Mouse (Mus musculus): ENCODE data around the gene Homer2. TPM values are rescaled to one million over a fixed set of nuclear protein-coding genes. Genes with fewer than 3 reads are reported as not detected.

Gene Homer2
- total RNA-seq, 2 experiments from 2014 or later, result 67.2 to 77.5 TPM

DNA sequence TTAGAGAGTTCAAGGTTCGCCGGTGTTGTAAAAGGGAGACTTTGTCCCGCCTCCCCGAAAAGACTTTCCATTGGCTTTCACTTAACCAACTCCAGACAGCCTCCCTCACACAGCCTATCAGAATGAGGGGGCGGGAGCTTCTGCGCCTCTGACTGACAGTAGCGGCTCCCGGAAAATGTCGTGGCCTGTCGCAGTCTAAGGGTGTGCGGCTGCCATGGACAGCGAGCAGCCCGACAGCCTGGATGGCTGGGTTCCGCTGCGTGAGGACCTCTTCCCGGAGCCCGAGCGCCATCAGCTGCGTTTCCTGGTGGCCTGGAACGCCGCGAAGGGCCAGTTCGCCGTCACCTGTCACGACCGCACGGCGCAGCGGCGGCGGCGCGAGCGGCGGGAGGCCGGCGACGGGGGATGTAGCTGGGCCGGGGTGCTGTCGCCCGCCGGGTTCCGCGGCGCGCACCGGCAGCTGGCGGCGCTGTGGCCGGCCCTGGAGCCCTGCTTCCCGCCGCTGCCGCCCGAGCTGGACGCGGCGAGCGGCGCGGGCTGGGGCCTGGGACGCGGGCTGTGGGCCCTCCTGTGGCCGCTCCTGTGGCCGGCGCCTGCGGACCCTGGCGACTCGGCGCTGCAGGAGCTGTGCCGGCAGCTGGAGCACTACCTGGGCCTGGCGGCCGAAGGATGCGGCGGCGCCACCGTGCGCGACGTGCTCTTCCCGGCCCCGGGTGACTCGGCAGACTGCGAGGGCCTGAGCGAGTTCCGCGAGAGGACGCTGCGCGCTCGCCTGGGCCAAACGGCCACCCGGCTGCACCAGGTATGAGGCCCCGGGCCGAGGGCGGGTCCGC lies 136.0 kb downstream of the Homer2 start, which contains the start of gene Whamm:
Gene Whamm, plus strand, starts transcription at position 159 of the 833 bp plus-strand sequence.
- peak; percentile 93 to 97 for DNase-seq (ENCODE audit: low spot score in 2 of 2)
- intact Hi-C loops (cut with DNase I), result loop anchor here (2.0 to 10.0 kb wide), 5 partner anchors 49 to 407 kb away; partner anchors contain the start of genes Ap3b2, Cpeb1 and Rps17

DNA sequence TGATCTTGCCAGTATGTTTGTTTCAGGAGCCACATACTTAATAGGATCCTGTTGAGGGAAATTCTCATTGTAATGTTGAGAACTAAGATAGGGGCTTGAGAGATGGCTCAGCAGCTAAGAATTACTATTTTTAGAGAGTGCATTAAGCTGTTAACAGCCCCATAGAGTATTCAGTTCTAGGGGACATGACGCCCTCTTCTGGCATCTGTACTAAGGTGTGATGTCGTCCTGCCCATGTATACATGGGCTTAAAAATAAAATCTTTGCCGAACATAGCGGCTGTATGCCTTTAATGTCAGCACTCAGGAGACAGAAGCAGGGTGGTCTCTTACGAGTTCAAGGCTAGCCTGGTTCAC lies 136.6 kb downstream of the Homer2 start:
- DNase-seq (ENCODE audit: low spot score in 2 of 2), result no peak
- intact Hi-C loops (cut with DNase I), result loop anchor here (2.0 to 10.0 kb wide), 5 partner anchors 48 to 406 kb away; partner anchors contain the start of genes Ap3b2, Cpeb1 and Rps17

DNA sequence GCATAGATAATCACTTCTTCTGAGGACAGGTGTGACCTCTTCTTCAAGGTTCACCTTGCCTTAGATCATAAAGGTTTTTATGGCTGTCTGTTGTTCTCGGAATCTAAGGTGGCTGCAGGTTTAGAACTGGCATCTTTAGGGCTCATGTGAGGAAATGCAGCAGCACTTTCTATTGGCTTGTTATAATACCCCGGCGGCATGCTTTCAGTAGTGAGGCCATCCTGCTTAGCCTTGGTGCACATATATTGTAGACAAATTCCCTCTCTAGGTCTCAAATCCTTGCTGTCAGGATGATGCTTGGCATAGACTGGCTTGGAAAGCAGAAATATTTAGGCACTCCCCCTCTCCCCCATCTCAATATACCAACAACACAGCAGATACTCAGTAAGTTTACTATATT lies 137.1 kb downstream of the Homer2 start:
- DNase-seq (ENCODE audit: low spot score in 2 of 2), result no peak
- intact Hi-C loops (cut with DNase I), result loop anchor here (2.0 to 10.0 kb wide), 5 partner anchors 47 to 405 kb away; partner anchors contain the start of genes Ap3b2, Cpeb1 and Rps17

- no peak for DNase-seq (ENCODE audit: low spot score in 2 of 2)
- intact Hi-C loops (cut with DNase I), result loop anchor here (2.0 to 10.0 kb wide), 5 partner anchors 47 to 405 kb away; partner anchors contain the start of genes Ap3b2, Cpeb1 and Rps17
These were observed 137.5 kb downstream of the Homer2 start for GRCm38 (mm10) chr7:81569851-81570250.

DNA sequence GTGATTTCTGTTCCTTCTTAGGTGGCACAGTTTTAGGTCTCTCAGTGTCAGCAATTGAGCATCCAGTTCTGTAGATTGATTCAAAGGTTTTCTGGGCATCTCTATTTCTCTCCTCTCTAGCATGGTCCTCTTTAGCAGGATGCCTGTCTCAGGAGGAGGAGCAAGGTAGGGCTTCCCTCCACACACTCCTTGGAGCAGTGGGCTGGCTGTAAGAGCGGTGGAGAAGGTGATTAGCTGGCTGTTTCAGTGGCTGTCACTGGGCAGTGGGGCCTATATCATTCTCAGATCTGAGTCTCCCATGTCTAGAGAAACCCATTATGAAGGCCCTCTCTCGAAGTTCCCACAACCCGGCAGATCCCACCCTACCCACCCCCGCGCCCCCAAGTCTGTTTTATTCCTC lies 139.9 kb downstream of the Homer2 start:
- DNase-seq (ENCODE audit: low spot score in 2 of 2), result no peak
- intact Hi-C loops (cut with DNase I), result no loop called here

DNA sequence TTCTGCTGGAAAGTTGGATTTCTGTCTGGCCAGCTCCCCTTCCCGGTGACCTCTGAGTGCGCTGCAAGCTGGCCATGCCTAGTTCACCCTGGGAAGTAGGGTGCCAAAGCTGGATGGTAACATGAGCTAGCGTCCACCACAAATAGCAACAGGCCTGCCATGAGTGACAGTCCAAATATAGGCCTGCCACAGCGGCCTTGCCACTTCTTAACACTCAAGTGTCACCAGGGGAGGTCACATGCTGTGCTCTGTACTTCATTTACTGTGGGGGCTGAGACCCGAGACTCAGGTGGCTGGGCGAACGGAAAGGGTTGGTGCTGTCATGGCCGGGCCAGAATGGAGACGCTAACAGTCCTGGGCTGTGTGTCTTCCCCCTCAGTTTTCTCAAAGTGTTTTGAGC lies 140.4 kb downstream of the Homer2 start, which contains the start of gene Fsd2:
Gene Fsd2, minus strand, starts transcription at position 53 of the 400 bp plus-strand sequence.
- DNase-seq (ENCODE audit: low spot score in 2 of 2), result no peak
- intact Hi-C loops (cut with DNase I), result no loop called here

DNA sequence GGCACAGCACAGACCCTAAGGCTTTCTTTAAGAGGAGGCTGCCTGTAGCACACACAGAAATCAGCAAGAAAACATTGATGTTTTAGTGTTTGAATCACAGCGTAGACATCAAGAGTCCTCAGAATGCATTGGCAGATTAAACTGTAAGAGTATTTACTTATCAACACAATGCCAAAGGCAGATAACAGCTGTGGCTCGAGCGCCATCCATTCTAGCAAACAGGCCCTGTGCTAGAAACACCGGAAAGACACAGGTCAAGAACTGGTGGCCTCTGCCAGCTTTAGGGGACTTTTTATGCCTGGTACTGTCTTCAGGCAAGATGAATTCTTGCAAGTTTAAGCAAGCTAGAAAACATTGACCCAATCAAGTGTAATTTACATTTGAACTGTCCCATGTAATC lies 141.0 kb downstream of the Homer2 start:
- intact Hi-C loops (cut with DNase I), result no loop called here

GRCm38 (mm10) chr7:81565381-81566055 lies 141.8 kb downstream of the Homer2 start:
- peak; percentile 32 to 58 for DNase-seq (ENCODE audit: low spot score in 2 of 2)
- intact Hi-C loops (cut with DNase I), result no loop called here

More for the DNA sequence above, 141.0 kb downstream of the Homer2 start:
- no peak for DNase-seq (ENCODE audit: low spot score in 2 of 2)

DNA sequence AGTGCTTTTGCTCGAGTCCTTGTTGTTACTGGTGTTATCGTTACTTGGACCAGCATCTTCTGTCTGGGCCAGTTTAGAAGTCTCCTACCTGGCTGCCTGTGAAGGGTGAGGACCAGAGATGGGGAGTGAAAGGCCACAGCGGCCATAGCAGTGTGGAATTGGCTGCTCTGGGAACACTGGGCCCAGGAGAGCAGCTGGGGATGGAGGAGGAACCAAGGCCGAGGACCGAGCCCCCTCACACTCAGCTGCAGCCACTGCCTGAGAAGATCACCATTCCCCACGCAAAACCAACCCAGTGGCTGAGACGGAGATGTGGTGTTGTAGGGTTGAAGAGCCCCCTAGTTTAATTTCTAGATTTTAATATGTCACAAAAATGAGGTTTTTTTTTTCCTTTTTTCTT lies 142.6 kb downstream of the Homer2 start:
- no peak for DNase-seq (ENCODE audit: low spot score in 2 of 2)
- intact Hi-C loops (cut with DNase I), result no loop called here

DNA sequence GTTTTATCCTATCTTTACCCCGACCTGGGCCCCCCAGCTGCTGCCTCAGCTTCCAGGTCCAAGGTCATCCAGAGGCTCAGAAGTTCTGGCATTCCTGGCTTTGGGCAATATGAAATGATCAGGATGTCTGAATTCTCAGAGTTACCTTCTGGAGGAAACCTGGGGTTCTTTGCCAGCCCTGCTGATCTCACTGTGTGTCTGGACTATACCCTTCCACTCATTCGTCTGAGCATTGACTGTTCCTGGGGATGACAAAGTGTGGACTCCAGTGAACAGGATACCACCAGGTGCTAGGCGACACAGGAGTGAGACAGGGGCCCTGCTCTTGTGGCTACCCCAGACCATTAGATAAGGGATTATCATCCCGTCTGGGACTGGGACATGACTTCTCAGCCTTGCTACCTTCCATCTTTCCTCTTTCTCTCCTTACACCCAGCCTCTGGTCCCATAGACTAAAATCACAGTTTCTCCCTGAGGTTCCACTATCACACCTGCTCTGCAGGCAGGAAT lies 143.8 kb downstream of the Homer2 start:
- DNase-seq (ENCODE audit: low spot score in 2 of 2), result no peak
- intact Hi-C loops (cut with DNase I), result no loop called here

DNA sequence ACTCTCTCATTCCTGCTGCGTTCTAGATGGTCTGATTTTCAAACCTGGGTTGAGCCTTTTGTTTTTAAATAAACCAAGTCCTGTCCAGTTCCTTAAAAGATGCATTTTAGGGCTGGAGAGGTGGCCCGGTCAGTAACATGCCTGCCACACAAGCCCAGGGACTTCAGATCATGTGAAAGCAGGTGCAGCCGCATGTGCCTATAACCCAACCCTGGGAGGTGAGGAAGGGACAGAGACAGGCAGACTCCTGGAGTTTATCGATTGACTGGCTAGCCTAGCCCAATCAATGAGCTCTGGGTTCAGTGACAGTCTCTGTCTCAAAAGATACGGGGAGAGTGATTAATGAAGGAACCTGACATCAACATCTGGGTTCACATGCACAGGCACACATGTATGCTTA lies 146.1 kb downstream of the Homer2 start:
- no peak for DNase-seq (ENCODE audit: low spot score in 2 of 2)
- intact Hi-C loops (cut with DNase I), result no loop called here

DNA sequence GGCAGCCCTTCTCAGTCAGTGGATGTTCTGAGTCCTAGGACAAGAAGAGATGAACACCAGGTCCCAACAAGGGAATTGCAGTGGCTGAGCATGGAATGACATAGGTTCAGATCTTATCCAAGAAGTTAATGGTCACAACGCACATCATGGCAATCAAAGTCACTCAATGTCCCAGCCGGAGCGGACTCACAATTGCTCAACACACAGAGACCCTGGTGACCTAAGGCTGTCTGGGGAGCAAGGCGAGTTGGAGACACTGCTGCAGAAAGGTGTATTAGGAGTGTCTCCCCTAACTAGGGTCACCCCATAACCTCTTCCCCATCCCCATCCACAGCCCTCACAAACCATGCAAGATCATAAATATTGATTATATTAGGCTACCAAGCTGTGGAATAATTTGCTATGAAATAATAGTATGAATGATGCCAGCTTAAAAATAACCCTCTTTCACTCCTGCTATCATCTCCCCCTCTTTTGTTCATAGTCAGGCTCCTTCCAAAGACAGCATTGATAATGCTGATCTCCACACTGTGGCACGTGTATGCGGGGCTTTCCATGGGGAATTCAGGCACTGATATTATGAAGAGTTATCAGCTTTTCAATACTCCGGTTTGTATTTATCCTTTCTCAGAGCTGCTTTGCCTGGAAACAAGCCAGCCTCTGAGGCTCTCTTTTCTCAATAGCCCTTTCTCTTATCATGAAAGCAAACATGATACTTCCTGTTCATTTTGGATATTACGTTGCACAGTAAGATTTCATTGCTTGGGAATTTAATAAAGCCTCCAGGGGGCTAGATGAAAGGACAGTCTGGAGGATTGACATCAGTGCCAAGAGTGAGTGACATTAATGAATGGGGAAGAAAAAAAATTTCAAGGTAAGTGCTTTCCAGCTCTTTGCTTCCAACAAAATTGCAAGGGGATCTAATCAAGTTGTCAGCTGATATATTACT lies 147.0 kb downstream of the Homer2 start:
- intact Hi-C loops (cut with DNase I), result no loop called here
- DNase-seq (ENCODE audit: low spot score in 2 of 2), result no peak

DNA sequence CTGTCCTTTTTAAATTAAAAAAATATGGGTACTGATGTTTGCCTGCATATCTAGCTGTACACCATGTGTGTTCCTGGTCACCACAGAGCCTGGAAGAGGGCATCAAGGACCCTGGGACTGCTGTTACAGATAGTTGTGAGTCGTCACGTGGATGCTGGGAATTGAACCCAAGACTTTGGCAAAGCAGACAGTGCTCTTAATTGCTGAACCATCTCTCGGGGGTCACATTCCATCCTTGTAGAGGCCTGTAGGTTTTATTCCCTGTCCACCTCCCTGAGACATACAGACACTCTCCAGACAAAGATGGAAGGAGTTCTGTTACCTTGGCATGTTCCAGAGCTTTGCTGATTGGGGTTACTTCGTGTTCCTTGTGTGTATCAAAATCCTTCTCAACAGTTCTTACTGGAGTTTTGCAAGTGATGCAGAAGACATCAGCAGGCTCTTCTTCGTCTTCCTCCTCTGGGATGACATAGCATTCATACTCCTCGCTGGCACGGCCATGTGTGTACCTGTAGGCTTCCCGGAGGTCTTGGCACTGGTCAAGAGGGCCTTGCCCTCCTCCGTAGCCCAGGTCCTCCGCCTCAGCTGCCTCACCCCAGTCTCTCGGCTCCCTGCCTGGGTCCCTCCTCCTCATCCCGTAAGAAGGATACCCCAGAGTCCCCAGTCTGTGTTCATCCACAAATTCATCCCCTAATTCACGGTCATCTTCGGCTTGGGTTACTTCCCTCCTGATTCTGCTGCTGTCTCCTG lies 147.9 kb downstream of the Homer2 start:
- no peak for DNase-seq (ENCODE audit: low spot score in 2 of 2)
- intact Hi-C loops (cut with DNase I), result no loop called here

DNA sequence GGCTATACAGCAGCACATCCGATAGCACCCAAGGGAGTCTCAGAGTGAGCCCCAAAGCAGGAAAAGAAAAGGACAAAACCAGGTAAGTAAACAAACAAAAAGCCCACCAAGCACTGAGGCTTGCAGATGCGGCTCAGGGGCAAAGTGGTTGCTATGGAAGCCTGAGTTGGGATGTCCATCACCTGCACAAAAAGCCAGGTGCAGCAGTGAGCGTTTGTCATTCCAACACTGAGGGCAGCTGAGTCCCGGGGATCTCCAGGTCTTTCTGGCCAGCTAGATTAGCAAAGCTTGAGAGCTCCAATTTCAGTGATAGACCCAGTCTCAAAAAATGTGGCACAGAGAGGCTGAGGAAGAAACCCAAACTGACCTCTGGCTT lies 149.4 kb downstream of the Homer2 start:
- intact Hi-C loops (cut with DNase I), result no loop called here
- DNase-seq (ENCODE audit: low spot score in 2 of 2), result no peak

DNA sequence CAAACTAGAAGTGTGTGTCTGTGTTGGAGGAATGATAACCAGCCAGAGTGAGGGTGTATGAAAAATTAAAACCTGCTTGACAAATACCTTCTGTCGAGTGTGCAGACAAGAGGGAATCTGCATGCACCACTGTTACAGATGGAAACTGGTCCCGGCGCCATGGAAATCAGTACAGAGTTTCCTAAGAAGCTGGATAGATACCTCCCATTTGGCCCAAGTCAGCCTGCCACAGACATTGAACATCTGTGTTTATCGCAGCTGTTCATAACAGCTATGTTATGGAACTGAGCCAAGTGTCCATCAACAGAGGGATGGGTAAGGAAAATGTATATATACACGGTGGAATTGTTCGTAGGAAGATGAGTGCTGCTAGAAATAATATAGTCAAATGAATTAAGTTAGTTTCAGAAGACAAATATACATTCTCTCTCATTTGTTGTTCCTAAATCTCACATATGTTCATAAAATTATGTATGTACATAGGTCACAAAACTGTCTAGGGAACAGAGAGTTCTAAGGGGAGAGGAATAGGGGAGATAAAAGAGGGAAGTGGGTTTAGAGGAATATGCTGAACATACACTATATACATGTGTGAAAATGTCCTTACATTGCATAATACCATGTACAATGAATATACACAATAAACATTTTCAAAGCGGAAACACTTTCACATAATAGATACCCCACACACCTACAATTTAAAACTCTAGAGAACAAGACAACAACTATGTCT lies 149.9 kb downstream of the Homer2 start:
- intact Hi-C loops (cut with DNase I), result no loop called here
- DNase-seq (ENCODE audit: low spot score in 2 of 2), result no peak

DNA sequence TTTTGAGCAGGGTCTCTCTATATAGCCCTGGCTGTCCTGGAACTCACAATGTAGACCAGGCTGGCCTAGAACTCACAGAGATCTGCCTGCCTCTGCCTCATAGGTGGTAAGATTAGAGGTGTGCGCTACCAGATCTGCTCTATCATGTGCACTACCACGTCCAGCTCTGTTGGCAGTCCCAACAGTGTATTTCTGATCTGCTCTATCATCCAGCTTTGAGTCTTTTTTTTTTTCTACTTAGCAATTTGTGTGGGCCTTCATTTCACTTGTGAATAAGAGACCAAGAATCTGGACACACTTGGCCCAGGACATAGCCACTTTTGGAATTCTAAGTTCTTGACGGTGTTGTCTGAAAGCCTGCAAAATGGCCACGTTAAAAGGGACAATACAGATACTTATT lies 150.5 kb downstream of the Homer2 start:
- no peak for DNase-seq (ENCODE audit: low spot score in 2 of 2)
- intact Hi-C loops (cut with DNase I), result no loop called here

GRCm38 (mm10) chr7:81554369-81554768 lies 153.0 kb downstream of the Homer2 start:
- intact Hi-C loops (cut with DNase I), result no loop called here
- no peak for DNase-seq (ENCODE audit: low spot score in 2 of 2)

DNA sequence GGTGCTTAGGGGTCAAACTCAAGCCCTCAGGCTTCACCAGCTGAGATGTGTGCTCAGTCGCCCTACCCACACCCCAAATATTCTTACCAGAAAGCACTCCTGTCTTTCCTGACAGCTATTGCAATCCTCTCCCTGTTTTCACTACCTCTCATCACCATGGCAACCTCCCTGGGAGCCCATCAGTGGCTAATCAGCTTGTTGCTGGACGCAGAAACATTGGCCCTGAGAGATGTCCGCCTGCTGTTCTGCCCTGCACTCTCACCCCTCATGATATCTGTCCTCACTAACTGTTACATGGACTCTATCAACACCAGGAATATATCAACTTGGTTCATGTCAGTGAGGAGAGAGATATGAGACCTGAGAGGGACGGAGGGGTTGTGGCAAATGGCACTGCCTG lies 153.7 kb downstream of the Homer2 start:
- no peak for DNase-seq (ENCODE audit: low spot score in 2 of 2)
- intact Hi-C loops (cut with DNase I), result no loop called here

Measured in left cerebral cortex, postnatal 25 days (tissue).